Mouse (Mus musculus) heart, postnatal 0 days (tissue): ENCODE measurements around the gene Npepps.

Experiments used
- CTCF ChIP-seq: IDR thresholded peaks from 2 replicates; pipeline ENCODE4 v1.5.1; 2016; ENCODE audit warnings: antibody characterized with exemption, control low read depth, low read depth
- EP300 ChIP-seq: IDR thresholded peaks from 2 replicates; pipeline ENCODE4 v1.6.1; 2016; ENCODE audit warnings: antibody characterized with exemption, low read depth

DNA sequence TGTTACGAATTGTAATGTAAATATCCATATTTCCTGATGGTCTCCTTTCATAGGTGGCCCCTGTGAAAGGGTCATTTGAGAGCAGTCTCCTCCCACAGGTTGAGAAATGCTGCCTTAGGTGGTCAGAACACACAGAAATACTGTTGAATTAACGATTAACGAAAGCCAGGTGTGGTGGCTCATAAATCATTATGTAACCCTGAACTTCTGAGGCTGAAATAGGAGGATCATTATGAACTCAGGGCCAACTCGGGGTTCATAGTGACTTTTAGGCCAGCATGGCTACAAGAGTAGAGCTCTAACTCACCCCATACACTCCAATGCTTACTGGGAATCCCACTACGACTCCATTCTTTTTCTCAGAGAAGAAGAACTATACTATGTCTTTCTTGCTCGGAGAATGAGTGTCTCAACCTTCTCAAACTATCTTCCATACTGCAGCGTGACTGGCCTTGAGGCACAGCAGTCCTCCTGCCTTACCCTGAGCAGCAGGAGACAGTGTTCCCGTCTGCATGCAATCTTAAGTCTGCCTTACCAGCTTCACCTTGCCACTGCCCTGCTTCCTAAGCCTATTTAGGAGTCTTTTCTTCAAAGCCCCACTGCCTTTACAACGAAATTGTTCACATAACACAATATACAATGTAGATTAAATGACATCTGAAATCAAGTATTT, 69.6 kb downstream of the Npepps start:
- no peak for TF ChIP-seq CTCF
- TF ChIP-seq EP300: no peak
